Mouse (Mus musculus) urinary bladder, adult 2 months (tissue): ENCODE results near the gene Maml1. TPM values are rescaled to one million over a fixed set of nuclear protein-coding genes. Genes with fewer than 3 reads are reported as not detected.

Source experiments
- DNase-seq: peaks from one replicate; pipeline ENCODE4 v3.0.0; 2022; ENCODE audit warnings: low spot score
- polyA plus RNA-seq: library from polyadenylated mRNA; depleted of rRNA; stranded (reverse); fragments of >200 nt; gene quantifications from 2 replicates; pipeline ENCODE4 v1.2.3, GENCODE M21; 2012; rRNA removed

Gene Maml1
- polyA plus RNA-seq, 1 experiment, result 12.2 TPM

- DNase-seq, result no peak
These were observed 69.4 kb downstream of the Maml1 start for GRCm38 (mm10) chr11:50222559-50223276.

DNA sequence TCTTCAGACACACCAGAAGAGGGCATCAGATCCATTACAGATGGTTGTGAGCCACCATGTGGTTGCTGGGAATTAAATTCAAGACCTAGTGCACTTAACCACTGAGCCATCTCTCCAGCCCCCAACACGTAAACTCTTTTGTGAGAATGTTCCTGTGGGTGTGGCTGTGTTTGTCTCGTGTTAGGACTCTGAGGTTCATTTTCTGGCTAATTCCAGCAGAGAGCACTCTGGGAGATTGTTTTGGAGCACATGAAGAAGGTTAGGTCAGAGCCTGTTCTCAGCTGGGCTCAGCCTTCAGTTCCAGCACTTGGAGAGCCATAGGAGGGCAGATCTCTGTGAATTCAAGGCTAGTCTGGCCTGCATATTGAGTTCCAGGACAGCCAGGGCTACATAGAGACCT lies 72.3 kb downstream of the Maml1 start:
- no peak for DNase-seq

GRCm38 (mm10) chr11:50217811-50218210 lies 74.3 kb downstream of the Maml1 start:
- no peak for DNase-seq

GRCm38 (mm10) chr11:50216724-50217366 lies 75.3 kb downstream of the Maml1 start:
- DNase-seq, result no peak

DNA sequence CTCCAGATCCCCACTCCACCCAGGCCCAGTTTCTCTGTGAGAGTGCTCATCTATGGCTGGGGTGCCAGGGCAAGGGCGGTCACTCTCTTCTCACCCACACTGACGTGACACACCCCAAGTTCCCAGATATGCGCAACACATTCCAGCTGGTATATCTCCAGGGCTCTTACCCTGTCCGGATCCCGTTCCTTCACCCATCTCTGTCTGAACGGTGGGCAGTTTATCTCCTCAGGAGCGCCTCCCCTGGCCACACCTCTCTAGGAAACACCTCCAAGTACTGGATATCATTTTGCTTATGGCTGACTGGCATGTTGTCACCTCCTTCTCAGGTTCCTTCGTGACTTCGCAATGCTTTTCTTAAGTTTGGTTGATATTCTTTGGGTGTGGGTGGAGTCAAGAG lies 76.5 kb downstream of the Maml1 start:
- DNase-seq, result no peak

- no peak for DNase-seq
These were observed 77.5 kb downstream of the Maml1 start for GRCm38 (mm10) chr11:50214631-50215030.

- peak; percentile 72 for DNase-seq
These were observed 79.0 kb downstream of the Maml1 start for GRCm38 (mm10) chr11:50212848-50213758.

- no peak for DNase-seq
These were observed 79.9 kb downstream of the Maml1 start for GRCm38 (mm10) chr11:50212060-50212739.

DNA sequence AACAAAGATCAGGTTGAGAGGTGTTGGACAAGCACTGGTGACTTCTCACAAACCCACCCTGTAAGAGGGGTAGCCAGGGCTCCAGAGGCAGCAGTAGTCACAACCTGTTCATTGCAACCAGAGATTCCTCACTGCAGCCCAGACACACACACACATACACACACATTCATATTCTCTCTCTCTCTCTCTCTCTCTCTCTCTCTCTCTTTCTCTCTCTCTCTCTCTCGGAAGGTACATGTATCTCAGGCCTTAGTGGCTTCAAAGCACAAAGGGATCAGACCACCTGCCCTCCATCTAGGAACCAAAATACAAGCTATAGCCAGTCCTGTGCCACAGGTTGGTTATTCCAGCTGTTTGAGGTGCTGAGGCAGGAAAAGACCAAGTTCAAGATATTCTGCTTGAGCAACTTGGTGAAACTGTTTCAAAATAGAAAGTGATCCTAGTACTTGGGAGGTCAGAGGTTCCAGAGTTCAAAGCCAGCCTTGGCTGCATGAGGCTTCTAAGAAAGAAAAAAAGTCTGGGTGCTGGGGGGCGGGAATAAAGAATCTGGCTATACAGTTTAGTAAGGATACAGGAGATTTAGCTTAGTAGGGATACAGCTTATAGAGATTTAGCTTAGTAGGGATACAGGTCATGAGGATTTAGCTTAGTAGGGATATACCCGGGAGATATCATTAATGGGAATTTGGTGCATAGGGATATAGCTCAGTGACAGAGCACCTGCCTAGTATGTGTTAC lies 80.6 kb downstream of the Maml1 start:
- no peak for DNase-seq

GRCm38 (mm10) chr11:50210505-50211151 lies 81.5 kb downstream of the Maml1 start, which contains the start of the genes Sqstm1 and Mgat4b:
Sqstm1 (minus strand) TSS chr11:50210827.
Mgat4b (plus strand) TSS chr11:50210890.
- DNase-seq, result peak; percentile 95

DNA sequence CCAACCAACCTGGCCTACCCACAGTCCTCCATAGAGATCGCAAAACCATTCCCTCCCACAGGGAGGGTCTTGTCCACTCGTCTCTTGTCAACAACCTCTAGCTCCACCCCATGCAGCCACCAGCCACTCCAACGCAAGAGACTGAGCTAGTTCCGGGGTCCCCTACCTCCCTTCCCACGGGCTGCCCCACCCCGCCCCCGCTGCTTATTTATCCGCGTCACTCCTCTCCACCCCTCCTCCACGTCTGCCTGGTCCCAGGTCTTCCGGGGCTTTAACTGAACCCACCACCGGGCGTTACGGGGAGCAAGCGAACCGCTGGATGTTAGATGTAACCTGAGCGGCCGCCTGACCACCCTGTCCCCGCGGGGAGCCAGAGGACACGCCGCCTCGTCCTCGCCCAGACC lies 82.0 kb downstream of the Maml1 start:
- peak; percentile 68 for DNase-seq

GRCm38 (mm10) chr11:50208039-50208438 lies 84.1 kb downstream of the Maml1 start:
- no peak for DNase-seq

GRCm38 (mm10) chr11:50207344-50207743 lies 84.8 kb downstream of the Maml1 start:
- DNase-seq, result no peak

- no peak for DNase-seq
These were observed 86.1 kb downstream of the Maml1 start for GRCm38 (mm10) chr11:50206037-50206436.

Other genes starting within 250 kb of the Maml1 start
- gene Tbc1d9b, start 160.9 kb downstream of the Maml1 start, polyA plus RNA-seq, result 36.3 and 45.8 TPM in 2 replicates
- gene Mrnip, start 117.9 kb downstream of the Maml1 start, polyA plus RNA-seq, result 8.7 and 11.5 TPM in 2 replicates
- gene Sqstm1, start 81.5 kb downstream of the Maml1 start, polyA plus RNA-seq, result 317 and 373 TPM in 2 replicates
- 47.4 and 54.3 TPM in 2 replicates for gene Mgat4b, start 81.4 kb downstream of the Maml1 start, polyA plus RNA-seq
- 16.8 and 36.1 TPM in 2 replicates for gene Ltc4s, start 53.7 kb downstream of the Maml1 start, polyA plus RNA-seq
- gene Canx, start 33.4 kb upstream of the Maml1 start, polyA plus RNA-seq, result 177 and 247 TPM in 2 replicates
- gene Cby3, start 62.2 kb upstream of the Maml1 start, polyA plus RNA-seq, result 0.12 and 0.25 TPM in 2 replicates
- gene Hnrnph1, start 84.7 kb upstream of the Maml1 start, polyA plus RNA-seq, result 251 and 299 TPM in 2 replicates
- 27.2 and 29.3 TPM in 2 replicates for gene Rufy1, start 138.8 kb upstream of the Maml1 start, polyA plus RNA-seq